Mouse (Mus musculus): ENCODE data around the gene Lin7b.

Gene Lin7b

GRCm38 (mm10) chr7:45353041-45353440, 17.3 kb downstream of the Lin7b start:
- DNase-seq (ENCODE audit: low read depth, low spot score) = no peak

- DNase-seq (ENCODE audit: low read depth, low spot score) = no peak
Measured at GRCm38 (mm10) chr7:45346905-45347304, 23.5 kb downstream of the Lin7b start.

DNA sequence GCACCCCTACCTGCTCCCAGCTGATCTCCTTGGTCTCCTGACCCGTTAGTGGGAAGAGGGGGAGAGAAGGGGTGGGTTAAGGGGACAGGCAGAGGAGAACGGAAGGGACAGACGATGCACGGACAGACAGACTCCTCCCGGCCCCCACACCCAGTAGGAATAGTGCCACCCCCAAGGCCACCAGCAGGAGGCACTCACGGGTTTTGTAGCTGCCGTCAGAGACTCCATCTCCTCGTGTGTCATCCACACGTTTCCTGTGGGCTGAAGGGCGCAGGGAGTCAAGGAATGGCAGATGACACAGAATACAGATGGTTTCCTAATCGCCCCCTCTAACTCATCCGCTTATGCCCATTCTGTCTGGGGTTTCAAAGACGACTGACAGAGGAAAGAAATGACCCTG, 26.8 kb downstream of the Lin7b start:
- DNase-seq (ENCODE audit: low read depth, low spot score) = no peak

DNA sequence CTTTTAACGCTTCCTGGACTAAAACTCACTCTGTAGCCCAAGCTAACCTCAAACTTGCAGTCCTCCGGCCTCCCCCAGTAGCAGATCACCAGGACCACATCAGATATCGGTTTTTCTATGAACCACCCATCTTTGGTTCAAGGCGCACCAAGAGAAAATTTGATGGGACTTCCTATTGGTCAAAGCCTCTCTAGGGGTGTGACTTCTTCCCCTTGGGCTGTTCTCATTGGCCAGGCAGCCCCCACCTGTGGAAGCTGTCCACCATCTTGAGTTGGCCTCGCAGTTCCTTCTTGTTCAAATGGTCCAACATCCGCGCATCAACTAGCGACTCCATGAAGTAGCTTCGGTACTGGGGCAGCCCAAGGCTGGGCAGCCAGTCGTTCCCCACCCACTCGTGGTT, 28.3 kb downstream of the Lin7b start:
- DNase-seq (ENCODE audit: low read depth, low spot score) = no peak

DNA sequence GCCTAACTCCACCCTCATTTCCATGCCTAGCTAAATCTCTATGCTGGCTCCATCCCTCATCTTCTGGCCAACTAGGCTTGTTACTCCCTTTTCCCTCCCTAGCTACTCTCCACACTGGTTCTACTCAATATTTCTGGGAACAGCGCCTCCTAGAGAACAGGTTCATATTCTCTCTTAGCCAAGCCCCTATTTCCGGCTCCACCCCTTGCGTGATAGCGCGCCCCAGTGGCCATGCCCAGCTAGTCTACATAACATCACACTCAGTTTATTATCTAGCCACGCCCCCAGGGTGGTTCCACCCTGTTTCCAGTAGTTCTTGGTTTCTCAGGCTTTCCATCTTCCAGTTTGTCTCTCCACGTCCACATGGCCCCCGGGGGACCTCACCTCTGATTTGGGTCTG, 29.1 kb downstream of the Lin7b start:
- DNase-seq (ENCODE audit: low read depth, low spot score) = no peak

DNA sequence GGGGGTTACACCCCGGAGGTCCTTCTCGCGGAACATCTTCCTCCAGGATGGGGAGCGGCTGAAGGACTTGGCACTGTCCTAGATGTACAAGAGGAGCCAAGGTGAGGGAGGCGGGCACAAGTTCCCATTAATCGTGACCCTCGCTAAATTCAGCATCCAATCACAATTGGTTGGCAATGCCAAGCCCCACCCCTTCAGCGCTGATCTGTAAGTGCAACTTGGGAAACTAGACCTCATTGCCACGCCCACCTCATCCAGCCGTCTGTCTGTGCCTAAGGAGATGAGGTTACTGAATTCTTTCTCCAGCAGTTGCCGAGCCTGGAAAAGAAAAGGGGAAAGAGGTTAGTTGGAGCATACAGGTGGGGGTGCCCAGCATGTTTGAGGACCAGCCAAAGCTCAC, 29.7 kb downstream of the Lin7b start:
- no peak for DNase-seq (ENCODE audit: low read depth, low spot score)

DNA sequence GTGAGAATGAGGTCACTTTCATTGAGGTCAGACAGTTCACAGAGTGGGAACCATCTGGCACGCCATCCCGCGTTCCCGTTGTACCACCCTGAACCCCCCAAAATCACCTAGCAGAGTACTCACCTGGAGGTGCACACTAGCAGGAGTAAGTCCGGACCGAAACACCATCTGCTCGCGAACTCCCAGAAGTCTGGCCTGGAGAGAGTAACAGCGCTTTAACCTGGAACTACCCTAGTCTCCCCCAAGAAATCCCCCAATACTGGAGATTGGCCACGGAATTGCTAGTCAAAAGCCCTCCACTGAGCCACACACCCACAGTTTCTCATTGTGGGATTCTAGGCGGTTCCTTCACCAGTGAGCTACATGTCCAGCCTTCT, 30.3 kb downstream of the Lin7b start:
- DNase-seq (ENCODE audit: low read depth, low spot score) = no peak

- DNase-seq (ENCODE audit: low read depth, low spot score) = no peak
Measured at GRCm38 (mm10) chr7:45339410-45340065, 30.8 kb downstream of the Lin7b start.

GRCm38 (mm10) chr7:45338161-45338911, 32.0 kb downstream of the Lin7b start:
- DNase-seq (ENCODE audit: low read depth, low spot score) = no peak

GRCm38 (mm10) chr7:45337469-45337868, 32.9 kb downstream of the Lin7b start:
- no peak for DNase-seq (ENCODE audit: low read depth, low spot score)

- no peak for DNase-seq (ENCODE audit: low read depth, low spot score)
Measured at GRCm38 (mm10) chr7:45336319-45336718, 34.1 kb downstream of the Lin7b start.

DNA sequence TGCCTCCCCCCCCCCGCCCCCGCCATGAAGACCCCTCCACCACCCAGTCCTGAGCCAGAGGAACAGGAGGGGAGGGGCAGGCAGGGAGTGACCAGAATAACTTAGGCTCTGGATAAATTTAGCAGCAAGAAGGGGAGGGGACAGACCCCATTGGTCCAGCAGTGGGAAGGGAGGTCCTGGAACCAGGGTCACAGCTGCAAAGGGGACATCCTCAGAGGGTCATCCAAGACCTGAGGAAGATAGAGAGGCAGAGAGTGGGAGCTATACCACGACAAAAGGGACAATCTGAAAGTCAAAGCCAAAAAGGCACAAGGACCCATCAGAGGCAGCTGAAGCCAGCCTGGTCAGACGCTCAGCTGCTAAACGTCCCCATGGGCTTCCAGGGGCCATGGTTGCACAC, 35.3 kb downstream of the Lin7b start, which contains the start of gene Hrc:
Gene Hrc (plus strand): TSS at position 235 of the 400 bp plus-strand sequence.
- DNase-seq (ENCODE audit: low read depth, low spot score) = no peak

DNA sequence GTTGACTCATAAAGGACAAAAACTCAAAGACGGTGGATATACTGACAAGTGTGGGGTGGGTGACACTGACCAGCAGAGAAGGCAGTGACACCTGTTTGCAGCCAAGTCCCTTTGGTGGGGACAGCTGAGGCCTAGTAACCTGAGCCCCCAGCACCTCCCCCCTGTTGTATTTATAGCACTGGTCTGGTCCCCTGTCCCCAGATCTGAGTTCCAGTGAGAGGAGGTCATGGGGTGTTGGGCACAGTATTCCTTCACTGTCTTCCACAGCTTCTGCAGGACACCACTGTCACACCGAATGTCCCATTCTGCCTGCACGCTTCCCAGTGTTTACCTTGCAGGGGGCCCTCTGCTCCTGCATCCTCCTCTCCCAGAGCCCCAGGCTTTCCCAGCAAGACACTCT, 35.8 kb downstream of the Lin7b start:
- DNase-seq (ENCODE audit: low read depth, low spot score) = no peak

DNA sequence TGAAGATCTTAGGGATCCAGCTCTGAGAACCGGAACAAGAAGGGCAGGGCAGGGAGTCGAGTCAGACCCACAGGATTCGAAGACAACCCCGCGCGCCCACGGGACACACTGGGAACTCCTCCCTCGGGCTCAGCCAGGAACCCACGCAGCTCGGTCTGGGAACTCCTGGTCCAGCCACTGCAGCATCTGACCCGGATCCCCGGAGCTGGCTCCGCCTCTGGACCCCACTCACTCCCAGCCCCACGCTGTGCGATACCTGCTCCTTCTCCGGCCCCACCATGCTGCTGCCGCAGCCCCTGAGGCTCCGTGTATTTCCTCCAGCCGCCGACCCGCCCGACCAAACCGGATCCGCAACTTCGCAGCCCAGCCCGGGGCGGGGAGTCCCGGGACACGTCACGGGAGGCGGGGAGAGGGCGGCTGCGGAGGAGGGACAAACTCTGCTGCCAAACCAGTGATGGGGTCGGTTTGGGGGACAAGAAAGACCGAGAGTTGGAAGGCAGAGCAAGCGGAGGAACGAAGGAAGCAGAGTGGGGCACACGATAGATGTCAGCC, 36.9 kb downstream of the Lin7b start, which contains the start of gene Trpm4:
Gene Trpm4 (minus strand): TSS at position 350 of the 552 bp plus-strand sequence.
- peak; percentile 50 for DNase-seq (ENCODE audit: low read depth, low spot score)

GRCm38 (mm10) chr7:45332685-45333425, 37.5 kb downstream of the Lin7b start:
- DNase-seq (ENCODE audit: low read depth, low spot score) = no peak

DNA sequence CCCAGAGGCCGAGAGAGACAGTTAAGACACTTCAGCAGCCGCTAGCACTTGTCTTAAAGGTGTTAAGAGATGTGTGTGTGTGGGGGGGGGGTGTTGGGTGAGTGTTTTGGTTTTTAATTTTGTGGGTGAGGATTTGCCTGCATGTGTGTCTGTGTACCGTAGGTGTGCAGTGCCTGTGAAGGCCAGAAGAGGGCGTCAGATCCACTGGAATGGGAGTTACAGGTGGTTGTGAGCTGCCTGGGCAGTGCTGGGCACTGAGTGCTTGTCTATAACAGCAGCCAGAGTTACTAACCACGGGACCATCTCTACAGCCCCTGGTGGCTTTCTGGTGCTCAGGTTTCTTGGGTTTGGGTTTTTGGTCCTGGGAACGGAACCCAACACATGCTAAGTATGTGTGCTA, 38.9 kb downstream of the Lin7b start:
- DNase-seq (ENCODE audit: low read depth, low spot score) = no peak

GRCm38 (mm10) chr7:45328841-45329475, 41.4 kb downstream of the Lin7b start:
- no peak for DNase-seq (ENCODE audit: low read depth, low spot score)

GRCm38 (mm10) chr7:45325800-45326199, 44.6 kb downstream of the Lin7b start:
- no peak for DNase-seq (ENCODE audit: low read depth, low spot score)

DNA sequence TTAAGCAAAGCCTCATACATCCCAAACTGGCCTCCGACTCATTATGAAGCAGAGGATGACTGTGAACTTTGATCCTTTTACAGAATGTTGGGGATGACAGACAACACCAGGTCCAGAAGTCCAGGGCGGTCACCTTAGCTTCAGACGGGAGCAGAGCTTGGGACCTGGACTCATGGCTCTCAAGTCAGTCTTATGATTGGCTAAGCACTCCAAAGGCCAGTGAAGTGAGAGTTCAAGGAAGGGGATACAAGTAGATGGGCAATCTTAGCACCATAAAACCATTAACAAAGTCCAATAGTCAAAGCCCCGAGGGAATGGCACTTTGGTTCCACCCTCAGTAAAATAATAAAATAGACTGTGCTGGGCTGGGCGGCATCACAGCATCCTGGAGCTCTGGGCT, 47.3 kb downstream of the Lin7b start:
- DNase-seq (ENCODE audit: low read depth, low spot score) = no peak

- no peak for DNase-seq (ENCODE audit: low read depth, low spot score)
Measured at GRCm38 (mm10) chr7:45322245-45322644, 48.1 kb downstream of the Lin7b start.
